Mouse (Mus musculus) embryonic fibroblast, embryonic 13.5 days (primary cell): Measurements from ENCODE around the gene Nfib.

Experiments
- CTCF ChIP-seq: IDR thresholded peaks from 2 replicates; pipeline ENCODE4 v1.5.1; 2011; ENCODE audit warnings: mild to moderate bottlenecking, control low read depth, low read length, moderate library complexity, borderline replicate concordance; ENCODE audit not compliant: insufficient read depth
- POLR2A ChIP-seq: IDR thresholded peaks from 2 replicates; pipeline ENCODE4 v1.6.1; 2011; ENCODE audit warnings: low read depth, mild to moderate bottlenecking, control low read depth, low read length, moderate library complexity

- TF ChIP-seq CTCF = no peak
- no peak for TF ChIP-seq POLR2A
Measured at GRCm38 (mm10) chr4:82607266-82607665, 98.3 kb downstream of the Nfib start.
